Mouse (Mus musculus) stomach, postnatal 0 days (tissue): ENCODE measurements around the gene Ccdc34.

Source experiments
- CTCF ChIP-seq: IDR thresholded peaks from 2 replicates; pipeline ENCODE4 v1.5.1; 2016; ENCODE audit warnings: antibody characterized with exemption, low read depth, mild to moderate bottlenecking, moderate library complexity
- EP300 ChIP-seq: optimal IDR thresholded peaks from 2 replicates; pipeline ENCODE3; 2016; ENCODE audit warnings: antibody characterized with exemption

- TF ChIP-seq CTCF, result no peak
- TF ChIP-seq EP300, result no peak
These were observed 60.0 kb downstream of the Ccdc34 start for GRCm38 (mm10) chr2:110077655-110078054.
